ENCODE assay signal across 28 mouse cellular contexts in the genomic region with DNA sequence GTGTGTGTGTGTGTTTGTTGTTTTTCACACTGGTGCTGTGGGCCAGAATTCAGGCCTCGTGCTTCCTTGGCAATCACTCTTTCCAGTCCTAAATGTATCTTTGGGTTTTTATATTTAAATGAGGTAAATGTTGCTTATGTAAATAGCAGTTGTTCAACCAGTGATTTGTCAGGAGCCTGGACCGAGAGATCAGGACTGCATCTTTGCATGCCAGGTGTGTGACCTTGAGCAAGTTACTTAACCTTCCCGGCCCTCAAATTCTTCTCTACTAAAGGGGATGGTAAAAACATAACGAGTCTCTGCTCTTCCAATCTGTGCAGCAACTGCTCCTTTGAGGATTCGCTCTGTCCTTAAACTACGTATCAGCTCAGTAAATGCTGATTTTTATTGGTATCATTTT. TPM values are rescaled to one million over a fixed set of nuclear protein-coding genes. Genes with fewer than 3 reads are reported as not detected.
"Had no signal": no experiment of that assay in that cellular context is flagged by ENCODE, and none has a peak within 500 bp of the region (broad histone marks: within the 10 kb centered on the region; RNA-seq: fewer than 3 reads in every experiment).

No protein-coding gene starts in this region.

- H3K27me3 ChIP-seq: limb, embryonic 12.5 days; limb, embryonic 15.5 days; neural tube, embryonic 13.5 days; stomach, embryonic 15.5 days had no signal

- H3K36me3 ChIP-seq: limb, embryonic 12.5 days; limb, embryonic 15.5 days; neural tube, embryonic 13.5 days; stomach, embryonic 15.5 days had no signal

- ATAC-seq: liver, postnatal 0 days; lung, postnatal 0 days had no signal

- H3K4me3 ChIP-seq: limb, embryonic 12.5 days; limb, embryonic 15.5 days; myocyte; neural tube, embryonic 13.5 days; stomach, embryonic 15.5 days had no signal

- DNase-seq: kidney, adult 8-10 months; kidney, postnatal 14 days; kidney, postnatal 4 days; left cerebral cortex, postnatal 4 days; liver, postnatal 0 days; lung, embryonic 14.5 days; midbrain, embryonic 14.5 days; retina, postnatal 1 day; right cerebral cortex, postnatal 25 days; spleen, adult 18-20 months; thymus, postnatal 25 days had no signal

- H3K4me1 ChIP-seq: limb, embryonic 15.5 days; stomach, embryonic 15.5 days had no signal

- H3K27ac ChIP-seq: limb, embryonic 12.5 days; limb, embryonic 15.5 days; liver, embryonic 14.5 days; macrophage; neural tube, embryonic 13.5 days; stomach, embryonic 15.5 days had no signal

- H3K9me3 ChIP-seq: limb, embryonic 12.5 days; limb, embryonic 15.5 days; neural tube, embryonic 13.5 days; stomach, embryonic 15.5 days had no signal

- H3K9ac ChIP-seq: limb, embryonic 12.5 days; limb, embryonic 15.5 days; liver, embryonic 14.5 days; liver, postnatal 0 days; lung, embryonic 14.5 days; neural tube, embryonic 13.5 days; stomach, embryonic 15.5 days had no signal

- H3K4me2 ChIP-seq: limb, embryonic 12.5 days; limb, embryonic 15.5 days; liver, embryonic 11.5 days; lung, embryonic 14.5 days; neural tube, embryonic 13.5 days; stomach, embryonic 15.5 days had no signal

RNA-seq across cellular contexts. Expression of gene H2al2a, which starts 25.4 kb away (rescaled TPM):
- total RNA-seq: layer of hippocampus, adult 18-20 months; layer of hippocampus, postnatal 14 days; left cerebral cortex, adult 8-10 months; left cerebral cortex, postnatal 14 days; left cerebral cortex, postnatal 4 days; megakaryocyte, adult 5-6 weeks; neutrophil, adult 5-6 weeks had no signal
- polyA plus RNA-seq: kidney, embryonic 16.5 days; limb, embryonic 12.5 days; limb, embryonic 15.5 days; liver, embryonic 11.5 days; liver, embryonic 14.5 days; liver, postnatal 0 days; lung, embryonic 14.5 days; lung, postnatal 0 days; macrophage; midbrain, embryonic 14.5 days; myocyte; neural tube, embryonic 13.5 days; stomach, embryonic 15.5 days; thymus, postnatal 0 days had no signal
